Mouse (Mus musculus) spleen, adult 12 weeks (tissue): Measurements from ENCODE around the gene Nup160.

Source experiments
- DNase-seq: peaks from one replicate; pipeline ENCODE4 v3.0.0; 2022; ENCODE audit warnings: low spot score

The Nup160 gene

GRCm38 (mm10) chr2:90661426-90661825 lies 15.6 kb upstream of the Nup160 start:
- peak; percentile 46 for DNase-seq

- DNase-seq = no peak
Measured at GRCm38 (mm10) chr2:90666591-90667387, 10.2 kb upstream of the Nup160 start.

- peak; percentile 52 for DNase-seq
Measured at GRCm38 (mm10) chr2:90667388-90668265, 9.4 kb upstream of the Nup160 start.

GRCm38 (mm10) chr2:90670343-90670742 lies 6.7 kb upstream of the Nup160 start:
- DNase-seq = no peak

- DNase-seq = no peak
Measured at GRCm38 (mm10) chr2:90673339-90673738, 3.7 kb upstream of the Nup160 start.

- no peak for DNase-seq
Measured at GRCm38 (mm10) chr2:90674555-90674954, 2.5 kb upstream of the Nup160 start.

- DNase-seq = no peak
Measured at GRCm38 (mm10) chr2:90675488-90675887, 1.5 kb upstream of the Nup160 start.

- DNase-seq = no peak
Measured at GRCm38 (mm10) chr2:90678256-90679060, 1.4 kb downstream of the Nup160 start.

- peak; percentile 93 for DNase-seq
Measured at GRCm38 (mm10) chr2:90679061-90679810, 2.2 kb downstream of the Nup160 start.

GRCm38 (mm10) chr2:90700943-90701342 lies 23.9 kb downstream of the Nup160 start:
- DNase-seq = no peak

GRCm38 (mm10) chr2:90708548-90708947 lies 31.5 kb downstream of the Nup160 start:
- DNase-seq = no peak

- peak; percentile 25 for DNase-seq
Measured at GRCm38 (mm10) chr2:90715555-90716092, 38.6 kb downstream of the Nup160 start.

GRCm38 (mm10) chr2:90717366-90717765 lies 40.4 kb downstream of the Nup160 start:
- DNase-seq = no peak

GRCm38 (mm10) chr2:90717948-90718347 lies 40.9 kb downstream of the Nup160 start:
- no peak for DNase-seq

GRCm38 (mm10) chr2:90726818-90727217 lies 49.8 kb downstream of the Nup160 start:
- no peak for DNase-seq

- no peak for DNase-seq
Measured at GRCm38 (mm10) chr2:90735326-90735725, 58.3 kb downstream of the Nup160 start.

GRCm38 (mm10) chr2:90738801-90739200 lies 61.8 kb downstream of the Nup160 start:
- DNase-seq = no peak

- no peak for DNase-seq
Measured at GRCm38 (mm10) chr2:90739327-90739726, 62.3 kb downstream of the Nup160 start.

GRCm38 (mm10) chr2:90739921-90740320 lies 62.9 kb downstream of the Nup160 start:
- DNase-seq = no peak

- DNase-seq = no peak
Measured at GRCm38 (mm10) chr2:90744285-90745052, 67.5 kb downstream of the Nup160 start.
